Mouse (Mus musculus): ENCODE measurements around the gene Fbxo48.

DNA sequence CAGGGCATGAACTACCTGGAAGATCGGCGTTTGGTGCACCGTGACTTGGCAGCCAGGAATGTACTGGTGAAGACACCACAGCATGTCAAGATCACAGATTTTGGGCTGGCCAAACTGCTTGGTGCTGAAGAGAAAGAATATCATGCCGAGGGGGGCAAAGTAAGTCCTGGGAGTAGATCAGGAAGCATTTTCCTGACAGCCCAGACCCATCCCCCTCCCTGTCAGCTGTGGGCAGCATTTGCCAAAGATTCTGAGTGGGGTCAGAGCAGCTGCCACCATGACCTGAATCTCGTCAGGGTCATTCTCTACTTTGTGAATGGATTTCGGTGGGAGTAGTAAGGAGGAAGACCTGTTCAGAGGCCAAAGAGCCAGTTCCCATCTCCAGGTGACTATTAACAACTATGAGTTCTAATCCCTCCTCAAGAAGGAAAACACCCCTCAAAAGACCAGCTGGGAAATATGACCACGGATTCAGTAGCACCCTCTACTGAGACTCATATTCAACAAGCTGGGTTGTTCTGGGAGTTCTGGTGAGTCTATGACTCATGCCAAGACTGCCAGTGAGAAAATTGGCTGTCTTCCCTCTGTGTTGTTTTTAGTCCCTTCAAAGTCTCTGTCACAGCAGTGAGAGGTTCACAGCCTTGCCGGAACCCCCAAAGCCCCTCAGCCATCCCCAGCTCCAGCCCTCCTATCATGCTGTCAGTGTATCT, 46.7 kb upstream of the Fbxo48 start:
- TF ChIP-seq CTCF (IDR thresholded peaks at IDR 0.05; ENCODE audit: extremely low read depth, insufficient read depth, low read length), result no peak
- TF ChIP-seq POLR2A (IDR thresholded peaks at IDR 0.05; ENCODE audit: extremely low read depth, insufficient read depth, low read length), result no peak

Measured in cortical plate, adult 2 months (tissue).